Mouse (Mus musculus) megakaryocyte, embryonic 14.5 days (primary cell): ENCODE data around the gene Emc7. TPM values are rescaled to one million over a fixed set of nuclear protein-coding genes. Genes with fewer than 3 reads are reported as not detected.
"Not testable (repeated sequence)": the region's sequence is repeated elsewhere in the genome, so short reads cannot be mapped to it uniquely, and the experiment has no call there.

Experiments used
- H3K27me3 ChIP-seq: replicated peaks from 2 replicates; pipeline ENCODE3; 2012; ENCODE audit warnings: inconsistent platforms
- H3K36me3 ChIP-seq: replicated peaks from 2 replicates; pipeline ENCODE3; 2012; ENCODE audit warnings: low read length, inconsistent platforms, mixed read lengths
- H3K4me1 ChIP-seq: 2 replicates; pipeline ENCODE4 v1.6.1; 2012; ENCODE audit warnings: inconsistent platforms
- H3K4me3 ChIP-seq: replicated peaks from 2 replicates; pipeline ENCODE3; 2012; ENCODE audit warnings: moderate library complexity, mild to moderate bottlenecking, inconsistent platforms
- H3K9me3 ChIP-seq: 2 replicates; pipeline ENCODE4 v1.6.1; 2012; ENCODE audit warnings: inconsistent platforms
- FLI1 ChIP-seq: IDR thresholded peaks from 2 replicates; pipeline ENCODE4 v1.6.1; 2012; ENCODE audit warnings: low read length, inconsistent platforms, mixed read lengths
- GATA1 ChIP-seq: IDR thresholded peaks from 3 replicates; pipeline ENCODE4 v1.6.1; 2012; ENCODE audit warnings: mixed read lengths, low read length, inconsistent platforms, borderline replicate concordance
- polyA plus RNA-seq: library from polyadenylated mRNA; stranded (reverse); fragments of >175 nt; gene quantifications from 2 replicates; pipeline ENCODE4 v1.2.3, GENCODE M21; 2012; ENCODE audit warnings: low replicate concordance; ENCODE audit not compliant: insufficient read depth

Gene Emc7
- polyA plus RNA-seq, 1 experiment, result 3.8 TPM

DNA sequence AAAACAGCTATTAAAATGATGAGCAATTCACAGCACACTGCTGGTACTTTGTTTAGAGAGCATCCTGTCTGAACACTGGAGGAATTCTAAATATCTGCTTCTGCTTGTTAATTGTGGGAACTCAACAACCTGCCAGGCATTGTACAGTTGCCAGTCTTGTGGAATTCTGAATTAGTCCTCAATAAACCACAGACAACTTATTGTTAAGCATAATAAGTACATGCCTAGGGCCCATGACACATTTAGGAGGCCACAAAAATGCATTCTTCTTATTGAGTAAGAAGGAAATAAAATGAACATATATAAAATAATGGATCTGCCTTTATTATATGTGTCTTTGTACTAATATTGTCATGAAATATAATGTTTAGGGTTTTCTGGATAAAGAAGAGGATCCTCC lies 9.3 kb upstream of the Emc7 start:
- Histone ChIP-seq H3K4me1 (peaks cover 50% of the 10 kb centered on the region), H3K36me3 (no peaks in the 10 kb centered on the region), H3K9me3 (no peaks in the 10 kb centered on the region), H3K27me3 (no peaks in the 10 kb centered on the region), H3K4me3 (no peak overlapping the region)
- TF ChIP-seq FLI1, result no peak
- TF ChIP-seq GATA1, result no peak

DNA sequence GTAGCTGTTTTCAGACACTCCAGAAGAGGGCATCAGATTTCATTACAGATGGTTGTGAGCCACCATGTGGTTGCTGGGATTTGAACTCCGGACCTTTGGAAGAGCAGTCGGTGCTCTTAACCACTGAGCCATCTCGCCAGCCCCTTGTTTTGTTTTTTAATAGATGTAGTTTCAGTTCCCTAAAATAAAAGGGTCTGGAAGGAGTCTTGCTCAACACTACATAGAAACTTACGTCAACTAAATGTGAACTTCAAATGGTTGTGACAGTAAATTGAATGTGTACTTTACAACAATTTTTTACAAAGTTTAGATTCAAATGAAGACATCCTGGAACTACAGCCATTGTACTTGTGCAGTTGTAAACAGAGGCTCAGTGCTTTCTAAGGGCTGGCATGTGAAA lies 6.8 kb upstream of the Emc7 start:
- not testable (repeated sequence) for H3K27me3 ChIP-seq, H3K4me3 ChIP-seq, H3K36me3 ChIP-seq, H3K9me3 ChIP-seq
- H3K4me1 ChIP-seq, result peaks cover 50% of the 10 kb centered on the region

DNA sequence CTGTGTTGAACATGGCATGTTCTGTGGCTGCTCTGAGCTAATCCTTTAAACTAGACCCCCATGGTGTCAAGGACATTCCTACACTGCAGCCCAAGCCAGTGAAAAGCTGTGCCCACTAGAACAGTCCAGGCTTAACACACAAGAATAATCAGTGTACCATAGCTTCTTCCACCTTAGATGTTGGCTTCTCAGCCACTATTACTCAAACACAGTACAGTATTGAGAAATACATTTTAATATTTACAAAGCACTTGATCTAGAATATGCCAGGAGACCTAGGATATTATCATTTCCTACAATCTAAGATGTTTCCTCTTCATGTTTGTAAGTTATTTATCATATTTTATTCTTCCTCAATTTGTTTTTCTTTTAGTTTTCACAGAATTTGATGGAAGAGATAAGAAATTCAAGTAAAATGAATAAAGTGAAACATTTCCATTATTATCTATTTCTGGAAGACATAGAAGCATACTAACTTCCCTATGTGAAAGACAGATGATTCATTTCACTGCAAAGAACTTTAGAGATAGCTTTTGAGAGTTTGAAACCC lies 6.2 kb upstream of the Emc7 start:
- H3K4me1 ChIP-seq, result peaks cover 44% of the 10 kb centered on the region
- H3K4me3 ChIP-seq, result no peak overlapping the region
- H3K27me3 ChIP-seq, result no peaks in the 10 kb centered on the region
- no peak for TF ChIP-seq GATA1
- TF ChIP-seq FLI1, result no peak
- H3K9me3 ChIP-seq, result no peaks in the 10 kb centered on the region
- H3K36me3 ChIP-seq, result no peaks in the 10 kb centered on the region

DNA sequence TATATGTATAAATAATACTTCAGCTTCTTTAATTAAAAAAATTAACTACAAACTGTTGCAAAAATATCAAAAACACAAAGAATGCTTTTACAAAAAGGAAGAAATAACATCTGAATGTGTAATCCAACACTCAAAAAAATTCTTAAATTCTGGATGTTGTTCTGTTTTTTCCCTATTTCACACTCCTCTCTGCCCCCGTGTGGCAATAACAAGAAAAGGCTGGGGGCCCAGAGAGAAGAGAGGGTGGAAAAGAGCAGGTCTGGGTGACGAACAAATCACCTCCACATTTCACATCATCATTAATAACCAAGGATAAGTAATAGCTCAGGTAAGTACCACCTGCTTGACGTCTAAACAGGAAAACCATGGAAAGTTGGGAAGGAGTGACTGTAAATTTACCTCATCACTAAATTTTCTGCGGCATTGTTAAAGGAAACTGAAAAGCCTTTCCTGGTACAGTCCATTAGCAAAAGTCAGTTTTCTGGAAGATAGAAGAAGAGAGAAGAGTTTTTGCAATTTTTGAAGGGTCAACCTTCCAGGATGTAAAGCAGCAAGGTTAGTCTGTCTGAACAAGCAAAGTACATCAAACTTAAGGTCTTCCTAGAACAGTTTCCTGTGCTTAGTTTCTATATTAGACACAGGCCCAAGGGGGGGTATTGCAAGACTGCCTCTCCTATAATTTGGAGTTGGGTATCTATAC lies 5.0 kb upstream of the Emc7 start:
- H3K27me3 ChIP-seq, result no peaks in the 10 kb centered on the region
- H3K9me3 ChIP-seq, result no peaks in the 10 kb centered on the region
- peaks cover 41% of the 10 kb centered on the region for H3K4me1 ChIP-seq
- TF ChIP-seq GATA1 (no peak), FLI1 (no peak)
- no peak overlapping the region for H3K4me3 ChIP-seq
- H3K36me3 ChIP-seq, result no peaks in the 10 kb centered on the region

DNA sequence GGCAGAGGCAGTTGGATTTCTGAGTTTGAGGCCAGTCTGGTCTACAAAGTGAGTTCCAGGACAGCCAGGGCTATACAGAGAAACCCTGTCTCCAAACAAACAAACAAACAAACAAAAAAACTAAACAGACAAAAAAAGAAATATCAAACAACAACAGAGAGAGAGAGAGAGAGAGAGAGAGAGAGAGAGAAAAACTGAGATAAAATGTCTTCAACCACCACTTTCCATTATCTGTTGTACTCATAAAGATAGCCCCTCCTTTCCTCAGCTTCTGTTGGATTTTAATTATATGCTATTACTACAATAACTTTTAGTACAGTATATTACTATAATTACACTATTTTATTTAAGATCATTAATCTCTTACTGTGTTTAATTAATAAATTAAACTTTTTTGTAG lies 2.3 kb upstream of the Emc7 start:
- not testable (repeated sequence) for H3K9me3 ChIP-seq, H3K36me3 ChIP-seq, H3K4me3 ChIP-seq, H3K27me3 ChIP-seq
- H3K4me1 ChIP-seq, result peaks cover 46% of the 10 kb centered on the region

DNA sequence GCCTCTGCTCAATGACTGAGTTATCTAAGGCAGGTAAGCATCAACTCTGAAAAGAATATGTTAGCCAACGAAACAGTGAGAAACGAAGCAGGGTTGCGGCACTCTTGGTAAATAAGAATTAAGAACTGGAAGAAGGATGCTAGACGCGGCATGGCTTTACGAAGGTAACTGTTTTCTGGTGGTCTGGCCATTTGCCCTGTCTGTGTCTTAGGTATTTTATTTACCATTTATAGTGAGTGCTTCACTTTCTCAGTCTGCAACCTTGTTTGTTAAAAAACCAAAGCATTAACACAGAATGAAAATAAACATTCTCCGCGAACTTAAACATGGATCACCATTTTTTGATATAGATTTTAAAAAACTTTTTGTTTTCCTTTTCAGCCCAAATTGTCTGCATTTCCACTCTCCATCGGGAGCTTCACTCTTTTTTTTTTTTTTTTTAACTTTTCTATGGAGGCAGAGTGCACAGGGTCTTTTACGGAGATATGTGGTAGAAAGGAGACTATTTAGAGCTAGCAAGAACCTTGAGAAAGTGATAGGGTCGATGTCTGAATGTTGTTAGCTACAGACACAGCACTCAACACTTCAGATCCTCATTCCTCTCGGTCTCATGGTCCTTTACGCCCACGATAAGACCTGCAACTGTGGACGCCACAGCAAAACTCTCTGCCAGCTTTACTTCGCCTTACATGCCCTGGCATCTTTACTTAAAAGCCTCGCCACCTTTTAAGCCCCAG lies 504 bp upstream of the Emc7 start:
- TF ChIP-seq FLI1, result no peak
- TF ChIP-seq GATA1, result no peak
- no peaks in the 10 kb centered on the region for H3K27me3 ChIP-seq
- H3K9me3 ChIP-seq, result no peaks in the 10 kb centered on the region
- H3K4me3 ChIP-seq, result peak overlapping the region; percentile 94
- H3K4me1 ChIP-seq, result peaks cover 44% of the 10 kb centered on the region
- peaks cover 8% of the 10 kb centered on the region for H3K36me3 ChIP-seq

DNA sequence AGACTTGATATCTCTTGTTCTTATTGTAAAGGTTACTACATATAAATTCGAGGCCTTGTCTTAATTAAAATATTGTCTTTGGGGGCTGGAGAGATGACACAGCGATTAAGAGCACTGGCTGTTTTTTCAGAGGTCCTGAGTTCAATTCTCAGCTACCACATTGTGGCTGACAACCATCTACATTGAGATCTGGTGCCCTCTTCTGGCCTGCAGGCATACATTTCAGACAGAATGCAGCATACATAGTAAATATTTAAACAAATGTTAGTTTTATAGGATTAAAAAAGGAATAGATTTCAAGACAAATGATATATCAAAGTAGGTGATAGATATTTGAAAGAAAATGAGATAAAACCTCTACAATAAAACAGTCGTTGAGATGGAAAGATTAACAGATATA lies 5.8 kb downstream of the Emc7 start:
- Histone ChIP-seq H3K4me1 (peaks cover 19% of the 10 kb centered on the region; the same call in 1 of the 2 replicates), H3K27me3 (no peaks in the 10 kb centered on the region), H3K36me3 (peaks cover 56% of the 10 kb centered on the region), H3K4me3 (no peak overlapping the region), H3K9me3 (no peaks in the 10 kb centered on the region)
- no peak for TF ChIP-seq GATA1
- no peak for TF ChIP-seq FLI1

DNA sequence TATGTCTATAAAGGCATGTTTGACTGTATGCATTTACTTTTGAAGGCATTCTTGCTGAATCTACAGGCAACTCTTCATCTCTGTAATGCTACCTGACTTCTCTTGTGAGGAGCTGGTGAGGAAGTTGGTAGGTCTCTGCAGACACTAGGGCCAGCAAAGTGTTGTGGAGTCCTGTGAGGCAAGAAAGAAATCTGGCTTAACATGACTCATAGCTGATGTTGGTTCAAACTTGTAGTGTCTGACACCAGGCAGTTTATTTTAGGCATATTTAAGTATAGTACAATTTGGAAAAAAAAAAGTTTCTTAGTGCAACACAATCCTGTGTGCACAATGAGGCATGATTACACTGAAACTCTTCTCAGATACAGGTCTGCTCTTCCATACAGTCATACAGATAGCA lies 14.7 kb downstream of the Emc7 start:
- Histone ChIP-seq H3K9me3 (no peaks in the 10 kb centered on the region), H3K27me3 (no peaks in the 10 kb centered on the region), H3K4me1 (peaks cover 4% of the 10 kb centered on the region), H3K4me3 (no peak overlapping the region), H3K36me3 (peaks cover 62% of the 10 kb centered on the region)
- TF ChIP-seq FLI1, result no peak
- no peak for TF ChIP-seq GATA1

DNA sequence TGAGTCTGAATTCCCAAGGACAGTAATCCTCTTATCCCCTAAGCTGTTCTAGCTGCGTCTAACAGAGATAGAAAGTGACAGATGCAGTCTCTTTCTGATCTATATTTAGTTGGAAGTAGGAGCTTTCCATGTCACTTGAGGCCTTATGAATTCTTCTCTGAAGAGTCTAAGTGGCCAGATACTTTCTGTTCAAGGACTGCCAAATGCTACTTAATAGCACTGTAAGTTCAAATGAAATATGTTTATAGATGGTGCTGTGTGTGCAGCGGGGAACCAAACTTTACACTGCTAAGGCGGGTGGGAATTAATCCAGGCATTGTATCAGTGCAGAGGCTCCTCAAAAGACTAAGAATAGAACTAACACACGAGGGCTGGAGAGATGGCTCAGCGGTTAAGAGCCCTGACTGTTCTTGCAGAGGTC lies 16.2 kb downstream of the Emc7 start:
- TF ChIP-seq FLI1 (no peak), GATA1 (no peak)
- no peaks in the 10 kb centered on the region for H3K9me3 ChIP-seq
- peaks cover 56% of the 10 kb centered on the region for H3K36me3 ChIP-seq
- no peaks in the 10 kb centered on the region for H3K27me3 ChIP-seq
- H3K4me3 ChIP-seq, result no peak overlapping the region
- H3K4me1 ChIP-seq, result peaks cover 4% of the 10 kb centered on the region

DNA sequence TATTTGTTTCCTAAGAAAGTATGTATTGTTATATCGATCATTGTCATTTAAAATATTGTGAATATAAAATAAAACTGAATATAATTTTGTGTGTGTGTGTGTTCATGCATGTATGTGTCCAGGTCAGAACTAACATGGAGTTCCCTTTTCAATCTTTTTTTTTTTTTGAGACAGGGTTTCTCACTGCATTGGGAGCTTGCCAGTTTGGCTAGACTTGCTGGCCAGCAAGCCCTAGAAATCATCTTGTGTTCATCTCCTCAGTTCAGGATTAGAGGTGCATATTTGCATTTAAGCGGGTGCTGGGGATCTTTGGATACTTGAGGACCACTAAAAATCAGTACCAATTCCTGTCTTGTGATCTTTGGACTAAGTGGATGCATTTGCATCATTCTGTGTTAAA lies 17.3 kb downstream of the Emc7 start:
- H3K27me3 ChIP-seq, result no peaks in the 10 kb centered on the region
- no peak overlapping the region for H3K4me3 ChIP-seq
- no peaks in the 10 kb centered on the region for H3K9me3 ChIP-seq
- peaks cover 45% of the 10 kb centered on the region for H3K36me3 ChIP-seq
- TF ChIP-seq GATA1, result no peak
- TF ChIP-seq FLI1, result no peak
- peaks cover 4% of the 10 kb centered on the region for H3K4me1 ChIP-seq
